Mouse (Mus musculus): Measurements from ENCODE around the gene Gpr155. TPM values are rescaled to one million over a fixed set of nuclear protein-coding genes. Genes with fewer than 3 reads are reported as not detected.

The Gpr155 gene
- polyA plus RNA-seq (2015; fragmentation: Illumina TruSeq; extraction: RNeasy Lipid Tissue Mini Kit (QIAGEN cat#74804); ENCODE audit: insufficient read depth, low read depth, low replicate concordance) = 0.50 TPM

GRCm38 (mm10) chr2:73386356-73387046 is at the start of gene Gpr155:
TSS of gene Gpr155 (minus strand) at chr2:73386572.

GRCm38 (mm10) chr2:73312152-73313116 is 73.9 kb downstream of the Gpr155 start, which contains the start of the genes Scrn3 and Cir1:
TSS of gene Scrn3 (plus strand) at chr2:73312601.
TSS of gene Cir1 (minus strand) at chr2:73312701.

Other genes starting within 250 kb of the Gpr155 start
- 8.9 TPM for gene Ola1, start 167.6 kb downstream of the Gpr155 start, polyA plus RNA-seq (2015; fragmentation: Illumina TruSeq; extraction: RNeasy Lipid Tissue Mini Kit (QIAGEN cat#74804); ENCODE audit: insufficient read depth, low read depth, low replicate concordance)
- not detected for gene Sp9, start 114.6 kb downstream of the Gpr155 start, polyA plus RNA-seq (2015; fragmentation: Illumina TruSeq; extraction: RNeasy Lipid Tissue Mini Kit (QIAGEN cat#74804); ENCODE audit: insufficient read depth, low read depth, low replicate concordance)
- 4.2 TPM for gene Scrn3, start 74.0 kb downstream of the Gpr155 start, polyA plus RNA-seq (2015; fragmentation: Illumina TruSeq; extraction: RNeasy Lipid Tissue Mini Kit (QIAGEN cat#74804); ENCODE audit: insufficient read depth, low read depth, low replicate concordance)
- 6.0 TPM for gene Cir1, start 73.9 kb downstream of the Gpr155 start, polyA plus RNA-seq (2015; fragmentation: Illumina TruSeq; extraction: RNeasy Lipid Tissue Mini Kit (QIAGEN cat#74804); ENCODE audit: insufficient read depth, low read depth, low replicate concordance)
- 3.7 TPM for gene Wipf1, start 143.2 kb upstream of the Gpr155 start, polyA plus RNA-seq (2015; fragmentation: Illumina TruSeq; extraction: RNeasy Lipid Tissue Mini Kit (QIAGEN cat#74804); ENCODE audit: insufficient read depth, low read depth, low replicate concordance)
- not detected for gene Chrna1, start 193.8 kb upstream of the Gpr155 start, polyA plus RNA-seq (2015; fragmentation: Illumina TruSeq; extraction: RNeasy Lipid Tissue Mini Kit (QIAGEN cat#74804); ENCODE audit: insufficient read depth, low read depth, low replicate concordance)